Mouse (Mus musculus) adrenal gland, adult 18-20 months (tissue): Measurements from ENCODE around the gene Tcf7l2. TPM values are rescaled to one million over a fixed set of nuclear protein-coding genes. Genes with fewer than 3 reads are reported as not detected.

Source experiments
- DNase-seq, 2 experiments: peaks; one replicate each; pipeline ENCODE4 v3.0.0; 2021 to 2022; ENCODE audit warnings: low spot score in 2 of 2
- total RNA-seq, 2 experiments: library from RNA; stranded (reverse); gene quantifications; 1 replicate in 1 of 2; 2 replicates in 1 of 2; pipeline ENCODE4 v1.2.3; 2021

Tcf7l2 gene
- total RNA-seq, 2 experiments from 2014 or later: 16.0 to 17.3 TPM

DNA sequence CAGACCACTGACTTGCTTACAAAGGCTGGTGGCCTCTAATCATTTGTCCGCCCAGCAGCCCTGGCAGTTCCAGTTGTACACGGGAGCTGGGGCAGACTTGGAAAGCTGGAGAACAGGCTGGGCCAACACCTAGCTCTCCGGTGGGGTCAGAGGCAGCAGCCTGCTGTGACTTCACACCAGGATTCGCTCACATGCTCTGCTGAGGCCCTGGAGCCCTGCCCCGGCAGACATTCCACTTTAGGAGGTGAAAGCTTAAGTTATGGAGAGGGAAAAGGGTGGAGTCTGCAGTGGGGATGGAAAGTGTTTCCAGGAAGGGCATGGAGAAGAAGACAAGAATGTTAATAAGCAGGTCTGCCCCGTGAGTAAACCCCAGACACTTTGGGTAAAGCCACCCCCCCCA is 19.2 kb upstream of the Tcf7l2 start:
- no peak for DNase-seq

DNA sequence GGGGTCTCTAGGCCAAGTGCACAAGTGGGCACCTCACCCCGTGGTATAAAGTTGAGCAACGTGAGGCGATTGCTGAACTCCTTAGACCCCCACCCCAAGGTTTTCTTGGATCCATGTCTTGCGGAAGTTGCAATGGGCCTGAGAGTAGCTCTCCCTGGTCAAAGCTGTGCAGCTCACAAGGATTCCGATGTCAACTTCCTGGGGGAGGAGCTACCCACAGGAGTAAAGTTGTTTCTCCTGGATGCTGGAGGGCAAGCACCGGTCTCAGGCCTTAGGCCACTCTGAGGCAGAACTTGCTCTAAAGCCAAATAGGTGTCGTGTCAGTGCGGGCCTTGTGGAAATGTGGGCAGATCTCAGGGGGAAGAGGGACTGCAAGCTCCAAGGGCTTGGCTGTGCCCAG is 12.2 kb upstream of the Tcf7l2 start:
- DNase-seq: no peak

DNA sequence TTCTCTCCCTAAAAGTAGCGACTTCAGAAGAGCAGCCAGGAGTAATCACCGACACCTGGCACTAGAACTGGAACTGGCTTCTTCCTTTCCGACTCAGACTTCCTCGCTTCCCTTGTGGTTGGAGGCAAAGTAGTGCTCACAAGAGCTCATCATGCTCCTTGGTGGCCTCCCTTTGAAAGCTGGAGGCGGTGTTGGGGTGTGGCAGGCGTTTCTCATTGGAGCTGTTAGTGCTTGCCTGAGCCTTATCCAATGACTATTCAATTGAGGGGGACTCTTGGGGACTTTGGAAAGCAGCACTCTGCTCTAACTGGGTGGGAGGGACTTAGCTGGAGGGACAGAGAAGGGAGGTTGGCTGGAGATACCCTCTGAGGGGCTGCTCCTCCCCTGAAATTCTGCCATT is 9.1 kb upstream of the Tcf7l2 start:
- no peak for DNase-seq

DNA sequence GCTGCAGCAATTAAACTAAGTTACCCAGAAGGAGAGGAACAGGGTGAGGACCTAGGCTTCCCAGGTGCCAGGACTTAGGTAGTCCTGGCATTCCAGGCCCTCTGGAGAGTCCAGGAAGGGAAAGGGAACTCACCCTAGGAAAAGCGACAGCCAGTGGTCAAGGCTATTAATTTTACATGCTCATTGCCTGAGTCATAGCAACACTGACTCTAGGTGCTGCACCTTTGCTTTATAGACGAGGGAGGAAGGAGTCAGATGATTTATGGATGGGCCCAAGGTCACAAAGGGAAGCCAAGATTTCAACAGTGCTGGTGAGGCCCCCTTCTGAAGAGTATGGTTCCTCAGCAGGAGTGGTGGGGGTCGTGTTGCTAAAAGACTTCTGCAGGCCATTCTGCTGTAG is 8.6 kb upstream of the Tcf7l2 start:
- DNase-seq: no peak

DNA sequence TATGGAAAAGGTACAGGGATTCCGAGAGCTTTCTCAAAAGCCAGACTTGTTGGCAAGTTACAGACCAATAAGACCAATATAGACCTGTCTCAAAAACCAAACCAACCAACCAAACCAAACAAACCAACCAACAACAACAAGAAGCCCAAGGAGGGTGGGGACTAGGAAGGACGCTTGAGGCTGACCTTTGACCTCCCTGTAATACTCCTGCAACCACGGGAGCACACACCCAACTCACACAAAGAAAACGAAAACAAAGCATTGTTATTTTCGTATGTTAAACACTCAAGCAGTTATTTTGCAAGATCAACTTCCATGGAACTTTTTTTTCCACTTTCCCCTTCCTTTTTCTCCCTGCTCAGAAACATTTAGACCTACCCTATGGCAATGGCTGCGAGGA is 5.6 kb upstream of the Tcf7l2 start:
- DNase-seq: no peak

DNA sequence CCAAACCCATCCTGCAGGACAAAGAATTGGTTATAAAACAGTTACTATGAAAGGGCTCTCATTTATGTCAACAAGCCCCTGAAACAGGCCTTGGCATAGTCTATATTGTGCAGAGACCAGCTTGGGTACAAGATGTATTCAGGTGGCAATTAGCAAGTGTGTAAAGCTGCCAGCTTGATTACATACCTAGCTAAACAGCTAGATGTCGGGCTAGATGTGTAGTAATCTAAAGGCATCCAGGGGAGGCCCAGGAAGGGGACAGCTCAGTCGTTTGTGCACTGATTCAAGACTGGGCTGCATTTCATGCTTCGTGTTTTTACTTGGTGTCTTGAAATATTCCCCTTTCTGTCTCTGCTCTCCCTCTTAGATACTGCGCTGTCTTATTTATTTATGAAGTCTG is 1.9 kb upstream of the Tcf7l2 start:
- DNase-seq: no peak

DNA sequence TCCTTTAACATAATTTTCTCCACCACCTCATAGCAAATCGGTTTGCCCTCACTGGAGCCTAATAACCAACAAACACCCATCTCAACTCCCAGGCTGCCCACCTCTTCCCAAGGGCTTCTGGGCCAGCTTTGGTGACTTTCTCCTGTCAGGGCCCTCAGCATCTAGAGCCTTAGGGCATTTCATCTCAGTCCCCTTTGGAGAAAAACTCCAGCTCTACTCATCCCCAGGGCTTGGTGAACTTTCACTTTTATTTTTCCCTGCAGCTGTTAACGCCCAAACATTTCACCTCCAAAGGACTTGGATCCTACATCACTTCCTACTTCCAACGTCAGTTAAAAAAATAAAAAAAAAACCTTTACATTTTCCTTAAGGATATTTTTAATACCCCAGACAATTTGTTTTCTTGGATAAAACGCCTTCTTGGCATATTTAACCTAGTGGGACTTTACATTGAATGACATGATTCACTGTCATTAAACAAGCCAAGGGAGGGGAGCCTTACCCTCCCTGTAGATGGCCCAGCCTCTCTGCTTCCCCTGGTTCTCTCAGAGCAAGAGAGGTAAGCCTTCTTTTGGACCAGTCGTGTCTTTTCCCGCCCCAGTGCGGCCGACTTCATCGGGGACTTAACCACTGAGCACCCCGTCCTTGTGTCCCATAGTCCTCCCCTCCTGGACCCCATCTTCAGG is 724 bp upstream of the Tcf7l2 start:
- no peak for DNase-seq

DNA sequence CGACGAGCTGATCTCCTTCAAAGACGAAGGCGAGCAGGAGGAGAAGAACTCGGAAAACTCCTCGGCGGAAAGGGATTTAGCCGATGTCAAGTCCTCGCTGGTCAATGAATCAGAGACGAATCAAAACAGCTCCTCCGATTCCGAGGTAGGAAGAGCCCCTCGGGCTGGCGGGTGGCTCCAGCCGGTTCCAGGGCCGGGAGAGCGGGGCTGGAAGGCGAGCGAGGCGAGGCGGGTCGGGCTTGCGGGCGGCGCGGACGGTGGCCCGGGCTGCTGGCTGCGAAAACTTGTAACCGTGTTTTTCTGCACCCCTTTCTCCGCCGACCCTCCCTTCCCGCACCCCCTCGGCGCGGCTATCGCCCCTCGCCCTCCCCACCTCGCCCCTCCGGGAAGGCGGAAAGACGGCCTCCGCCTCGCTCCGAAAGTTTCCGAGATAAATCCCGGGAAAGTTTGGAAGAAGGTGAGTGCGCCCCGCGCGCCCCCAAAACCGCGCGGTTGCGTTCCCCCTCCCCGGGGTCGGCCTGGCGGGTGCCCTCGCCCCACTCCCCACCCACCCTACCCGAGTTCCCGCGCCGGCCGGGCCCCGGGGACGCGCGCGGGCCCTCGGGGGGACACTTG is 873 bp downstream of the Tcf7l2 start:
- peak; percentile 63 to 68 for DNase-seq

DNA sequence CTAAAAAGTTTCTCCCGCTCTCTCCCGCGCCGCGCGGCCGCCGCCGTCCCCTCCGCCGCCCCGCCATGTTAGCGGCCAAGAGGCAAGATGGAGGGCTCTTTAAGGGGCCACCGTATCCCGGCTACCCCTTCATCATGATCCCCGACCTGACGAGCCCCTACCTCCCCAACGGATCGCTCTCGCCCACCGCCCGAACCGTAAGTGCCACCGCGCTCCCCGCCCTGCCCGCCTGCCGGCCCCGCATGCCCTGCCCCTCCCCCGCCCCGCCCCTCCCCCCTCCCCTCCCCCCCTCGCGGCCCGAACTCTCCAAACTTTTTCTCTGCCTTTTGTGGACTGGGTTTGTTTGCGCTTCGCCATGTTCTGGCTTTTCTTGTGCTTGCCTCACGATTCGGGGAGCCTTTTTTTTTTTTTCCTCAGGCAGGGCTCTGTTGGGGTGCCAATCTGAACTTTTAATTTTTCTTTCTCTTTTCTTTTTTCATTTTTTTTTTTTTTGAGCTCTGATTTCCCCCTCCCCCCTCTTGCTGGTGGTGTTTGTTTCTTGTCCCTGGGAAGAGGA is 1.5 kb downstream of the Tcf7l2 start:
- DNase-seq: peak; percentile 57 to 62

DNA sequence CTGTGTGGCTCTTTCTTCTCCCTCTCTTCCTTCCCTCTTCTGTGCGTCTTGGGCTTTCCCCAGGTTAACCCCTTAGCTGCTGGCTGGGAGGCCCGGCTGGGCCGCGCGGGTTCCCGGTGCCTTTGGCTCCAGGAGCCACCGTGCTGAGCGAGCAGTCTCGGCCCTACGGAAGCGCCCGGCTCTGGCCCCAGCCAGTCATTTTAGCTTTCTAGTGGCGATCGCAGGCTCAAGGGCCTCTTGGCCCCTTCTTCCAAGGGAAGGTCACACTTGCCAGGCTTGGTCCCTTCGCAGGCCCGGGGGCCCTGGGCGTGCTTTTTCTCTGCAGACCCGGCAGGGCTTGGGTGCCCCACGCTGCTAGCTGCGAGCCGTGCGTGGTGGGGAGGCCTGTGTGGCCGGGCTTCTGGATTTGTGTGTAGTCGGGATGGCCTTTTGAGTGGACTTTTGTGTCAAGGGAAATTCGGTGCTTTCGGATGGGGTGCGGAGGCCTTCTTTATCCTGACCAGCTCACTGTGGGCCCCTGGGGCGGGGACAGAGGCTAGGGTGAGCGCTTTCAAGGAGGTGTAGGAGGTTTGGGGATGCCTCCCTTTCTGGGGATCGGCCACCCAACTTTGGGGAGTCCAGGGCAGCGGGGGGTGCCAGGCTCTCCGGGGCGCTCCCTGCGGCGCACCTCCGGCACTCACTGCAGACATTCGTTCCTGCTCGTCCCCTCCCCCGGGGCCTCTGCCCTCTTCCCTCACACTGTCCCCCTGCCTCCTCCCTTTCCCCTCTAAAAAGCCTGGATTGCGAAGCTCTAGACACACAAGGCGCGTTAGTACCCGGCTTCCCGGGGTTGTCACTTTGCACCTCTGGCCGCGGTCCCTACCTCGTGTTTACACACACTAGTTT is 2.2 kb downstream of the Tcf7l2 start:
- peak; percentile 67 to 70 for DNase-seq

DNA sequence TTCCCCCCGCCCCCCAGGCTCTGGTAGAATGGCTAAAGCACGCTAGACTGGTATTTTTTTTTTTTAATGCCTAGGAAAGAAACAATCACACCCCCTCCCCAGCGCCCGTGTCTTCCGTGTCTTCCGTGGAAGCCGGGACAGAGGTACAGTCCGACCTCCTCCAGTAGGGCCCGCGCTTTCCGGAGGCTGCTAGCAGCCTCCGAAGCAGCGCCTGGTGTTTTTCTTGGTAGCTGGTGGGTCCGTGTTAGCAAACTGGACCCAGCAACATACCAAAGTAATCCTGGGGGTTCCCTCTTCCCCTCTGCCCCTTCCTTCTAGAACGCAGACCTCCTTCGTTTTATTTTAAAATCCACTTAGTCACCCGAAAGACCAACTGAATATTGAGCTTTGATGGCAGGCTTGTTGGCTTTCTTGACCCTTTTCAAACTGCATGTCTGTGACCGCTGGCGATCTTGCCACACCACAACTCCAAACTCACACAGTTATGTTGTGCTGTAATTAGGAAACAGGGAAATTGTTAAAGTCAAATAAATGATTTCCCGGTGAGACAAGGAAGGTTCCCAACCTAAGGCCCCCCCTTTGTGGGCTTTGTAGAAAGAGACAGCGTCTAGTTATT is 3.1 kb downstream of the Tcf7l2 start:
- peak in 1 of 2 experiments; percentile 15 for DNase-seq

DNA sequence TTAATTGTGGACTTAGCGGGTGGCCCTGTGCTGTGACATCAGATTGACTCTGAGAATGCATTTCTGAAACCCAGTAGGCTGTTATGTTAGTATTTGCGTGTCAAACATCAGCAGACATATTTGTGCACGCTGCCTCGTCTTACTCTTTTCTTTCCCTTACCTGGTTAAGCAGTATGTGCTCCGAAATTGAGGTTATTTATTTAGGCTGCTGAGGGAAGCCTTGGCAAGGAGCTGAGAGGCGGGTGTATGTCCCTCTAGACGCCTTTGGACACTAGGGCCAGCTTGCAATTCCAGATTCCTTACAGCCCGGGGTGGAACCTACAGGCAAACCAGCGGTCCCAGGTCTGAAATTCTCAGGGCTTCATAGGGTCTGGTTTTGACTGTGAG is 3.6 kb downstream of the Tcf7l2 start:
- DNase-seq: no peak

DNA sequence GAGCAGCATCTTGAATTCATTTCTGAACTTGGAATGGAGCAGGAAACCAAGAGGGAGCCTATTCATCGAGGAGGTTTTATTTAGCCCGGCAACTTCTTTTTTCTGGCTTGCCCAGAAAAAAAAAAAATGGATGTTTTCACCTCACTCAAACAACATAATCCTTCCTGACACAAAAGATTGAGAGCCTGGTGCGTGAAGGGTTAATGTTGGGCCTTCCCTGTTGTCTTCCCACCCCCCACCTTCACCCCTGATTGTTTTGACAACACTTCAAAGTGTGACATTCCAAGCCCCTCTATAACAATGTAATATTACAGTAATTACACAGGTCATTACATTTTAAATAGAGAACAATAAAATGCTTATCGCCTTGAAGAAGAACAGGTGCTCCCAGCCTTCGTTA is 4.6 kb downstream of the Tcf7l2 start:
- no peak for DNase-seq

DNA sequence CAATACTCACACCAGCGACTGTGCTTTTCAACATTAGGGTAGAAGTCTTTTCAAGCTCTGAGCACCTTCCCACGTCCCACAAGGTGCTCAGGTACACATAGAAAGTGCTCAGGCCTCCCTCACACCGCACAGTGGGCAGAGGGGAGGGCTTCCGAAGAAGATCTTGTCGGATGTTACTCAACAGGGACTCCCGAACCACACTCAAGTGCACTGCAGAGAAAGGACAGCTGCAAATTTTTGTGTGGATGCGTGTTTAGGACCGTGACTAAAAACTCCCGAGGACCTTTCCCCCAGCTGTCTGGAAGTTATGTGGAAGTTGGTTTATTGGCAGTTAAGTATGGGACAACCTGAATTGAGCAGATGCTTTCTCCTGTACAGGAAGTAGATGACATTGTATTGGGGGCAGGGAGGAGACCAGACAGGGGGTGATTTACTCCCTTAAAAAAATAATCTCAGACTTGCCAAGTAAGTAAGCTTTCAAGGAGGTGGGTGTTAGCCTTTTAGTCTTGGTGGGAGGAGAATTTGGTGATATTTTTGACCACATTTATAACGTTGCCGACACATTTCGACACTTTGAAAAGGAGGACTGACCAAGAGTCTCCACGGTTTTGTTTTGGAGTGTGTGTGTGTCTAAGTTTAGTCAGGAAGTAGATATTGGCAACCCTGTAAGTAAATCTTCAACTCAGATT is 5.8 kb downstream of the Tcf7l2 start:
- no peak for DNase-seq

DNA sequence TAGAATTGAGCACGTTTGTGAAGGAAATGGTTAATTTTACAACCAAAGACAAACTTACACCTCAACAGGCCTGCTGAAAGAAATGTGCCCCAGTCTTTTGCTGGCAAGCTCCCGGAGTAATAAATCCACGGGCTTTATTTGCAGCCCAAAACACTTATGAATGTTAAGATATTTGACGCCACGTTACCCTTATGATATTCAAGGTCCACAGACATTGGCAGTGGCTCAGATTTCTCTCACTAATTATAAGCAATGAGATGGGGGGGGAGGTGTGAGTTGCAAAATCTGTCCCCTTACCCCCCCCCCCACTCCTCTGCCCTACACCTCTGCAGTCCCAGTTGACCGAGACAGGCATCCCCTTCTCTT is 6.3 kb downstream of the Tcf7l2 start:
- no peak for DNase-seq

DNA sequence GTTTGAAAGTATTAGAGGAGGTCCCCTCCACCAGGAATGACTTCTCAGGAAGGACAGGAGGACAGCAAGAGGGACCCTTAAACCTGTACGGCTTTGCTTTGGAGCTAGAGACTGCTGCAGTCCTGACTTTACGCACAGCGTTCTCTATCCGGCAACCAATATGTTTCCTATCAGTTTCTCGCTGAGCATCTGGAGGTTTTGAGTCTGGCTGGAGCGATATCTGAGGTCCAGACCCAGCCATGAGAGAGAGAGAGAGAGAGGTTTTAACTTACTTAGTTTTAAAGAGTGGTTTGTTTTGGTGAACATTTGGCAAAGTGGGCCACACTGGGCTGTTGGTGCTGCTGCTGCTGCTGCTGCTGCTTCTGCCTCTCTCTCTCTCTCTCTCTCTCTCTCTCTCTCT is 7.2 kb downstream of the Tcf7l2 start:
- no peak for DNase-seq

DNA sequence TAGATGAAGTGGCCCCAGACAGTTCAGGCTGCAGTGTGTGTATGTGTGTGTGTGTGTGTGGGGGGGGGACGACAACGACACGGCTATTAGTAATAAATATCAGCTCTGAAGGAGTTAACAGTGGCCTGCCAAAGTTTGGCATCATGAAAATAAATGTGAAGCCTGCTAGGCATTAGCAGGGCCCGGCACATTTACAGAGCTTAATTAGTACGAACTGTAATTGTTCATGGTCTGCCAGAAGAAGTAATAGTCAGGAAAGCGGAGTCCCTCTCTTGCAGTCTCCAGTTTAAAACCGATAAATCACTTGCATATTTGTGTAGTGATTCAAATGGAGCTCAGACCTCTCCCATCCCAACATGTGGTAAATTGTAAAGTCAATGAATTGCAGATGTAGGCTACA is 7.9 kb downstream of the Tcf7l2 start:
- no peak for DNase-seq

DNA sequence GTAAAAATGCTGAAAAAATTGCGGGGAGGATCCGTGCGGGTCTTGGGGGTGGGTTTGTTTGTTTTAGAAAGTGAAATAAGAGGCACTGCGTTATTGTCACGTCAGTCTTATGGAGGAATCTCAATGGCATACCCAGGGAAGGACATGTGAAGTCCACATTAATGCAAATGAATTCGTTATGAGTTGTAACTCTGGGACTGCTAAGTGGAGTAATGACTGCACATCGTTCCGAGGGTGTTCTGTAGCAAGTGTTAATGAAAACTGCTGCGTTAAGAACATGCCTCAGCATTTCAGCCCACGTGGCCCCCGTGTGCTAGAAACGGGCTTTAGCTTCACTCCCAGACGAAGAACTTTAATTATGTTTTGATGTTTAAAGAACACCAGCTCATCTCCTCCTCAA is 8.4 kb downstream of the Tcf7l2 start:
- no peak for DNase-seq

DNA sequence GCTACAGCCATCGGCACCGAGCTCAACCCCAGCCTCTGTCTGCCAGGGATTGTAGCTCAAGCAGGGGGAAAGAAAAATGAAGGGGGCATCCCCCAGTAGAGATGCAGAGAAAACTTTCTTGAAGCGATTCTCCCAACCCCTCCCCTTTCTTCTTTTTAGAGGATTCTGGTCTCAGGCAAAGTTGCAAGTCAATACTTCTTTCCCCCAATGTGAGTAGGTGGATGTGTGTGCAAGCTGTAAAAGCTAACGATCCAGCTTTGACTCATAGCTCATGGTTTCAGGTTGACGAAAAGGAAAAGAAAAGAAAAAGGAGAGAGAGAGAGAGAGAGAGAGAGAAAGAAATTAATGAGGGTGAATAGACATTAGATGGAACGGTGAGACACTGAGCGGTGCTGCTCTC is 8.8 kb downstream of the Tcf7l2 start:
- DNase-seq: no peak

DNA sequence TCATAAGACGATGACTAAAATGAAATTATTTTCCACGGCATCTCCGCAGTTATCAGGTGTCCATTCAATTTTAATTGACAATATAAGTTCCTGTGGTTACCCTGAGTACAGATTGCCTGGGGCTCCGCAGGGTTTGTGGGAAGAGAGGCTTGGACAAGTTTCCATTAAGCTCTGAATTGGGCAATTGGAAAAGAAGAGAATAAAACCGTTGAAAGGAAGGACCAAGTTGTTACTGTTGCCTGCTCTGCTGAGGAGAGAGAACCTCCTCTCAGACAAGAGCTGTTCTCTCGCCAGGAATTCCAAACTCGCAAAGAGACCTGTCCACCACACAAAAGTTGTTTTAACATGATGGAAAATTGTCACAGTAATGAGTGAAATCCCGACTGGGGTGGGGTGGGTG is 11.2 kb downstream of the Tcf7l2 start:
- no peak for DNase-seq

DNA sequence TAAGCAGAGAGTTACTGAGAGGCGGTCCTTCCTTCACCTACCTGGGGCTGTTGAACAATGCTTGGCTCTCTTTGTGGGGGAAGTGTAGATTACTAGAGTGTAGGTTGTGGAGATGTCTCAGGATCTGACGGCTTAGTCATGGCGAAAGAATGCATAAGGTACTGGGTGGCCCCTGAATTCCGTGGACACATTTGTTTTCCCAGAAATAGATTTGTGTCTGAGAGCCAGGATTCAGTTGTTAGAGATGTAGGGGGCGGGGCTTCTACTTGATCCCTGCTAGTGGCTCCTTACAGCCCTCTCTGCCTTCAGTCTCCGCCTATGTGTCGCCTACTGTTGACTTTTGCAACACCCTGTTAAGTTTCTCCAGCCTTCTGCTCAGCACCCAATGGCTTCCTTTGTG is 12.7 kb downstream of the Tcf7l2 start:
- DNase-seq: no peak
